Mouse (Mus musculus) c-Kit-positive CD71-positive TER-119-negative erythroid progenitor cells, embryonic 14.5 days (primary cell): ENCODE measurements around the gene Hs6st2.

Experiments used
- DNase-seq: peaks from one replicate; pipeline ENCODE4 v3.0.0-alpha.2; 2013; ENCODE audit warnings: low read depth

Gene Hs6st2

DNA sequence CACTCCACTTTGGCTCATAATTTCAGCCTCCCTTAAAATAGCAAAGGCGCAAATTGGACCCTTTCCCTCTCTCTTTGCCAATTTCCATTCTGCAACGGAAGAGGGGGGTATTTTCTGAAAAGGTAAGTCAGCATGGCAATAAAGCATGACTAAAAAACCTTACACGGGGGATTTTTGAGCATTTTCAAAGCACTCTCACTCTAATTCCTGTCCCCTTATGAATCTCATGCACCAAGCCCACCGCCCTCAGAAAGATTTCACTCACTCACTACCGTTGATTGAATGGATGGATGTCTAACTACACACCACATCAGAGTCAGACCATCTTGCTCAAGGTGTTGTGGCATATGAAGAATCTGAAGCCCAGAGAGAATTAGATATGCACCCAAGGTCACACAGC, at the start of gene Hs6st2:
Gene Hs6st2, minus strand, starts transcription at position 101 of the 400 bp plus-strand sequence.
- DNase-seq = no peak

- no peak for DNase-seq
Measured at GRCm38 (mm10) chrX:51714086-51714745, 32.6 kb upstream of the Hs6st2 start.

- no peak for DNase-seq
Measured at GRCm38 (mm10) chrX:51712996-51713395, 31.3 kb upstream of the Hs6st2 start.

- DNase-seq = no peak
Measured at GRCm38 (mm10) chrX:51702823-51703222, 21.2 kb upstream of the Hs6st2 start.

GRCm38 (mm10) chrX:51699079-51699478, 17.4 kb upstream of the Hs6st2 start:
- DNase-seq = no peak

- no peak for DNase-seq
Measured at GRCm38 (mm10) chrX:51686048-51686949, 4.6 kb upstream of the Hs6st2 start.

DNA sequence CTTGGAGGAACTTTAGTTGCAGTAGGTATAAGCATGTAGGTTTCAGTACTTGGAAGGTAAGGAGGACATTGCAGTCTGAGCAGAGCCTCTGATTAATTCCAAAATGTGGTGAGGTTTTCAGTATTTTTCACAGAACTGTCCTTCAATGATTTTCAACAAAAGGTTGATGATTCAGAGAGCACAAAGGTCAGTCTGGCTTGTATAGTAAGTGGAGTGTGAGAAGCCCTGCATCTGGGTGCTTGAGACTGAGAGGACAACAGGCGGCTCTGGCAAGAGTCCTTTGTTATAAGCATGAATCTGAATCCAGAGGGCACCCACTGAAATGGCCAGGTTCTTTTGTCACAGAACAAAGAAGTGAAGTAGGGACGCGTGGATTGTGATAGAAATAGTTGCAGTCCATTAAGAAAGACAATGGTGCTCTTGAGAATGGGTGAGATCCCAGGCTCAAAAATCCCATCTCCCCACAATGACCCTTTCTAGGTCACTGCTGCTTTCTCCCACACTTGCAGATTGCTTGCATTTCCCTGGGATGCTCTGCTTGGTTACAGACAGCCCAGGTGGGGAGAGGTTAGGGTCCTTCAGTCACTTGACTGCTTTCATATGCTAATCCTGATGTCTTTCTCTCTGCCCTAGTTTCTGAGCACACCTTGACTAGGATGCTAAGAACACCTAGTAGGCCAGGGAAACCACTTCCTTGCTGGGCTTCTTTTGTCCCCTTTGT, 2.8 kb upstream of the Hs6st2 start:
- DNase-seq = no peak

- DNase-seq = no peak
Measured at GRCm38 (mm10) chrX:51681170-51681667, 437 bp downstream of the Hs6st2 start.

DNA sequence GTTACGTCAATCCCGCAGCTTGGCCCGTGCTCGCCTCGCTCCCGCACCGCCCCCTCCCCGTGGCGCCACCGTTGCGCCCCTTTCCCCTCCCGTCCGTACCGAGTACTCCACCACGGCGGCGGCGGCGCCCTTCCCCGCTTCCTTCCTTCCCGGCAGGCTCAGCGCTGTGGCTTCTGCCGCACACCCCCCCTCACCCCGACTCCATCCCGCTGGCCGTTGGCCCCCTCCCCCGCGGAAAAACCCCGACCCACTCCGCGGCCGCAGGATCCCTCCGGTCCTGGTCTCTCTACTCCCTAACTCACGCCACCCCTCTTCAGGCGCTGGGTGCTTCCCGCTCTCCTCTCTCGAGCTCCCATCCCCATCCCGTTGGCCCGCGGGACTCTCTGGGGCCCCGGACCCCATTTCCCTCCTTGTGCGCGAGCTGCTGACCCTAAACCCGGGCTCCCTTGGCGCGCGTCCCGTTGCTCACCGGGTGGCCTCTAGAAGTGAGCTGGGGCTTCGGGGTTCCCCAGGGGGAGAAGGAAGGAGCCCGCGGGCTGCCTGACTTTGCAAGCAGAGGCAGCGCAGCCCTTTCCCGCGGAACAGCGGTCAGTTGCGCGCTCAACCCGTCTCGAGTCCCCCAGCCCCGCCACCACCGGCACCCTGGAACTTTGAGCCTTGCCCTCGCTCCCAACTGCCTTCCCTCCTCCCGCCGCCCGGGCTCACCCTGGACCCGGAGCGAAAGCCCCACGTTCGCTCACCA, 1.1 kb downstream of the Hs6st2 start:
- no peak for DNase-seq

GRCm38 (mm10) chrX:51679601-51680427, 1.8 kb downstream of the Hs6st2 start:
- DNase-seq = no peak

DNA sequence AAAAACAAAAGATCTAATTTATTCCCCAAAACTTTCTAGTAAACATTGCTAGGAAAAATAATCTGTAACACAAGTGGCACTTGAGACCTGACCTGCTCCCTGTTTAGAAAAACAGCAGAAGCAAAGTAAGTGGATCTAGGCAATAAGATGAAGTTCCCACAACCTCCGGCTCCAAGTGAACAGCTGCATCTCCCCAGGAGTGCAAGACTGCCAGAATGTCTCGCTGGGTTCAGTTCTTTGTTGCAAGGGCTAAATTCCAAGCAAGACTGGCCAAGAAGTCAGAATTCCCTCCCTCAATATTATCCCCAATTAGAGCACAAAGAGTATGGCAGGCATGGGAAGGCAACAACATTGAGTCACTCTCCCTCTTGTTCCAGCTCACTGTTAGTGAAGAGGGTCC, 23.4 kb downstream of the Hs6st2 start:
- DNase-seq = no peak

- no peak for DNase-seq
Measured at GRCm38 (mm10) chrX:51642661-51643257, 38.9 kb downstream of the Hs6st2 start.

GRCm38 (mm10) chrX:51635756-51636155, 45.9 kb downstream of the Hs6st2 start:
- no peak for DNase-seq

GRCm38 (mm10) chrX:51631376-51631775, 50.3 kb downstream of the Hs6st2 start:
- DNase-seq = no peak

GRCm38 (mm10) chrX:51614384-51615004, 67.2 kb downstream of the Hs6st2 start:
- no peak for DNase-seq

DNA sequence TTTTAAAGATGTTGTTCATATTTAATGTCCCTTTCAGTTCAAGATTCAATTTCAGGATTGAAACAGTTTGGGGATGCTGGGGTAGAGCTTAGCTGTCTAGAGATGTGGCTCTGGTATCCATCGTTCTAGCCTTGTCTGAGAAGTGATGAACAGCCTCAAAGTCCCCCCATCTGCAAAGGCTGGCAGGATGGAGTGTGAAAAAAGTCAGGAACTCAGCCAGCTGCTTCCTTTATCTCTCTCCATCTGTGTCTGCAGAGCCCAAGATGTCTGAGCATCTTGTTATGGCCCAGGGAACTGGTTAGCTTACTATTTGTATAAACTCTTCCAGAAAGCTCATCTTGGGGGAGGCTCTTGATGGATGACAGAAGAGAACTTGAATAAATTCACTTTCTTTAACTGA, 70.9 kb downstream of the Hs6st2 start:
- DNase-seq = no peak

DNA sequence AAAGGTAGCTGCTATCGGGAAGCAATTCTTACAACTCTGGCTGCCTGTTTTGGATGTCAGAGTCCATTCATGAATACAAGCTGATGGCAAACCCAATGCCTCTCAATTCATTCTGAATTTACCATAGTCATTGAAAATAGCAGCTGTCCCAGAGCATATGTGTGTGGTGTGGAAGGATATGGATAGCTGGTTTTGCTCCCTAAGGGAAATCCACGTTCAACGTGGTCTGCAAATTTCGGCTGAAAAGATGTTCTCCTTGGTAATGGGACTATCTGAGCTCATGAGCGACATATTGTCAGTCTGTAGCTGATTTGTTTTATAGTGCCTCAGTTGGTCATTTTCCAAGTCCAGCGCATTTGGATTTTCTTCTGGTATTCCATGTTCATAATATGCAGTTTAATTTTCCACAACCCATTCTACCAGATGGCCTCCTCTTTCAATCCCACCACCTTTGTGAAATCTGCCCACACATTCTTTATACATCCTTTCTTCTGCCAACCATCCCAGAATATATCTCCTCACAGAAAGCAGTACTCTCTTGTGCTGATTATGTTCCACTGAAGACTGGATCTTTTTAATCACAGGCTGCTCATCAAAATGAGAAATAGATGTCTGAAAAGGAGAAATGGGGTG, 75.3 kb downstream of the Hs6st2 start:
- no peak for DNase-seq

DNA sequence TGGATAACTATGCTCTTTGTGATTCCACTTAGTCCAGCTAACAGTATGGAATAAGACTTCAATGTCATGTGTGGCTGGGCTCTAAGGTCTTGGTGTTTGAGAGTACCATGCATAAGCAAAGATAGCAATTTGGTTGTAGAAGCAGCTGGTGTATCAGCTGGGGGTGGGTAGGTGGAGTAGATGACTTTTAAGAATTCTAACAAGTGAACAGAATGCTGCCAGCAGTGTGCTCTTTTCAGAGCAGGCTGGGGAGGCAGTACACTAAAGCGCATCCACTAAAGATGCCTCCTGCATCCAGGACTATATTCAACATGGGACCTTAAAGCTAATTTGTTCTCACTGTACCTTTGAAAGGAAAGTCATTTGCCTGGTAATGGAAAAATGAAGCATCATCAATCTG, 88.9 kb downstream of the Hs6st2 start:
- DNase-seq = no peak

DNA sequence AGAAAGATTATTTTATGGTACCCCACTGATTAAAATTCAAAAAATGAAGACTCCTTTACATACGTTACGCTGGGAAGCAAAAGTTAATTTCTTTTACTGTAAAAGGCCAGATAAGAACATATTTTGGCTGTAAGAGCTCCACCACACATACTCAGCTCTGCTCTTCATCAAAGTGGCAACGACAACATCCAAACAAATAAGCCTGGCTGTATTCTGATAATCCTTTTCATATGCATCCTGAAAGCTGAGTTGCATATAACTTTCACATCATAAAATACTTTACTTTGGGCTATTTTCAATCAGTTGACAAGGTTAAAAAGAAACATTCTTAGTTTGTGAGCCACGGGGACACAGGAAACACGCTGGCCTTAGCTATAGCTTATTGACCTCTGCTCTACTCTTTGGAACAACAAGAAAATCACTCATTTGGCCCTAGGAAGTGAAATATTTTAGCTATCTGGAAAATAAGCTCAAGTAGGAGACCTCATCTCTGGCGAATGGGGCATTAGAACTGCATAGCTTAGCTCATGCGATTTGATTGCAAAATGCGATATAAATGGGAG, 91.1 kb downstream of the Hs6st2 start:
- no peak for DNase-seq
